Mouse (Mus musculus) hindbrain, embryonic 15.5 days (tissue): ENCODE measurements around the gene Ash1l. TPM values are rescaled to one million over a fixed set of nuclear protein-coding genes. Genes with fewer than 3 reads are reported as not detected.

Experiments
- ATAC-seq: fragments of 200-750 bp; cut with Nextera tagmentation; 2 replicates; pipeline ENCODE4 v1.8.0; 2017; ENCODE audit warnings: low read depth, moderate number of reproducible peaks, moderate TSS enrichment; ENCODE audit not compliant: low FRiP score
- H3K27ac ChIP-seq: fragments of 300-500 bp; sonication (generic); replicated peaks from 2 replicates; pipeline ENCODE4 v1.5.1; 2015; ENCODE audit warnings: mild to moderate bottlenecking, inconsistent platforms
- H3K27me3 ChIP-seq: fragments of 300-500 bp; sonication (generic); 2 replicates; pipeline ENCODE4 v1.6.1; 2015; ENCODE audit warnings: control low read depth, inconsistent platforms
- H3K36me3 ChIP-seq: fragments of 300-500 bp; sonication (generic); 2 replicates; pipeline ENCODE4 v1.6.1; 2015; ENCODE audit warnings: control low read depth, inconsistent platforms
- H3K4me1 ChIP-seq: fragments of 300-500 bp; sonication (generic); replicated peaks from 2 replicates; pipeline ENCODE4 v1.6.1; 2015; ENCODE audit warnings: control low read depth, inconsistent platforms
- H3K4me2 ChIP-seq: fragments of 300-500 bp; sonication (generic); 2 replicates; pipeline ENCODE4 v1.6.1; 2015; ENCODE audit warnings: moderate library complexity, mild to moderate bottlenecking, inconsistent platforms
- H3K4me3 ChIP-seq: fragments of 300-500 bp; sonication (generic); 2 replicates; pipeline ENCODE4 v1.5.1; 2015; ENCODE audit warnings: mild to moderate bottlenecking, inconsistent platforms
- H3K9ac ChIP-seq: fragments of 300-500 bp; sonication (generic); 2 replicates; pipeline ENCODE4 v1.6.1; 2015; ENCODE audit warnings: inconsistent platforms
- H3K9me3 ChIP-seq: fragments of 300-500 bp; sonication (generic); 2 replicates; pipeline ENCODE4 v1.6.1; 2016; ENCODE audit warnings: control low read depth, inconsistent platforms
- WGBS: fragments of 180-500 bp; shearing (Covaris S2); methylation state at CpG from one replicate; pipeline ENCODE4 v1.1.7; 2015; 5-methylcytosine and 5-hydroxymethylcytosine counted together
- polyA plus RNA-seq: library from polyadenylated mRNA; unstranded; fragments of >200 nt; fragmentation: Nextera tagmentation; extraction: Ambion mirVana; gene quantifications from 2 replicates; pipeline ENCODE4 v1.2.1, GENCODE M21; 2015

Gene Ash1l
- polyA plus RNA-seq, 1 experiment from 2014 or later: 17.5 TPM

- peak overlapping the region; percentile 59 for H3K9ac ChIP-seq
- WGBS: 0% methylated on average over 19 of the region's 19 CpGs
- ATAC-seq: peak; percentile 32
- no peaks in the 10 kb centered on the region for H3K27me3 ChIP-seq
- peaks cover 15% of the 10 kb centered on the region for H3K36me3 ChIP-seq
- H3K4me1 ChIP-seq: peaks cover 39% of the 10 kb centered on the region
- H3K4me3 ChIP-seq: peak overlapping the region; percentile 56
- peak overlapping the region; percentile 77 for H3K27ac ChIP-seq
- no peaks in the 10 kb centered on the region for H3K9me3 ChIP-seq
- H3K4me2 ChIP-seq: peak overlapping the region; percentile 91
Measured at GRCm38 (mm10) chr3:89101459-89101811, 151.0 kb downstream of the Ash1l start.

- Histone ChIP-seq H3K4me1 (peaks cover 39% of the 10 kb centered on the region), H3K27me3 (no peaks in the 10 kb centered on the region), H3K9me3 (no peaks in the 10 kb centered on the region), H3K9ac (peak within 1 kb of the TSS; percentile 59), H3K4me2 (peak within 1 kb of the TSS; percentile 91), H3K36me3 (peaks cover 12% of the 10 kb centered on the region), H3K27ac (peak within 1 kb of the TSS; percentile 86), H3K4me3 (peak within 1 kb of the TSS; percentile 56)
- peak; percentile 99 for ATAC-seq
- whole genome bisulfite sequencing: under 1% methylated on average over 26 of the region's 26 CpGs
Measured at GRCm38 (mm10) chr3:89101812-89102494, 151.5 kb downstream of the Ash1l start, which contains the start of gene Fdps. Gene Fdps (minus strand): TSS chr3:89101959.

- 68% methylated on average over 12 of the region's 12 CpGs for WGBS
- Histone ChIP-seq H3K4me2 (peak overlapping the region; percentile 57), H3K36me3 (peaks cover 6% of the 10 kb centered on the region; the same call in 1 of the 2 replicates), H3K27ac (peak overlapping the region; percentile 86), H3K9me3 (no peaks in the 10 kb centered on the region), H3K9ac (no peak overlapping the region), H3K27me3 (no peaks in the 10 kb centered on the region), H3K4me3 (peak overlapping the region; percentile 56), H3K4me1 (peaks cover 39% of the 10 kb centered on the region)
- no peak for ATAC-seq
Measured at GRCm38 (mm10) chr3:89102495-89103290, 152.3 kb downstream of the Ash1l start.

- H3K9me3 ChIP-seq: no peaks in the 10 kb centered on the region
- WGBS: 75% methylated on average over 4 of the region's 4 CpGs
Measured at GRCm38 (mm10) chr3:89103291-89103595, 152.8 kb downstream of the Ash1l start.

GRCm38 (mm10) chr3:89106881-89107280, 156.5 kb downstream of the Ash1l start:
- no peak for ATAC-seq
- H3K27ac ChIP-seq: no peak overlapping the region
- no peak overlapping the region for H3K9ac ChIP-seq
- no peak overlapping the region for H3K4me3 ChIP-seq
- no peaks in the 10 kb centered on the region for H3K36me3 ChIP-seq
- no peaks in the 10 kb centered on the region for H3K27me3 ChIP-seq
- peaks cover 8% of the 10 kb centered on the region for H3K4me1 ChIP-seq
- no peaks in the 10 kb centered on the region for H3K9me3 ChIP-seq
- no peak overlapping the region for H3K4me2 ChIP-seq

More at GRCm38 (mm10) chr3:89103291-89103595, 152.8 kb downstream of the Ash1l start:
- Histone ChIP-seq H3K4me2 (no peak overlapping the region), H3K4me3 (no peak overlapping the region), H3K27me3 (no peaks in the 10 kb centered on the region), H3K36me3 (peaks cover 2% of the 10 kb centered on the region; the same call in 1 of the 2 replicates), H3K27ac (0 out of 2 replicates have a peak overlapping the region, but pooled peaks have one; percentile 86), H3K4me1 (peaks cover 36% of the 10 kb centered on the region), H3K9ac (no peak overlapping the region)
- no peak for ATAC-seq

GRCm38 (mm10) chr3:89107545-89107944, 157.1 kb downstream of the Ash1l start:
- H3K36me3 ChIP-seq: no peaks in the 10 kb centered on the region
- H3K9me3 ChIP-seq: no peaks in the 10 kb centered on the region
- WGBS: 78% methylated on average over 3 of the region's 3 CpGs
- ATAC-seq: no peak
- no peaks in the 10 kb centered on the region for H3K27me3 ChIP-seq
- H3K4me1 ChIP-seq: peaks cover 4% of the 10 kb centered on the region
- no peak overlapping the region for H3K4me3 ChIP-seq
- no peak overlapping the region for H3K9ac ChIP-seq
- H3K27ac ChIP-seq: no peak overlapping the region
- H3K4me2 ChIP-seq: no peak overlapping the region

- no peak overlapping the region for H3K9ac ChIP-seq
- no peak overlapping the region for H3K4me3 ChIP-seq
- no peak for ATAC-seq
- no peak overlapping the region for H3K27ac ChIP-seq
- H3K9me3 ChIP-seq: no peaks in the 10 kb centered on the region
- 75% methylated on average over 1 of the region's 1 CpGs for WGBS
- H3K36me3 ChIP-seq: no peaks in the 10 kb centered on the region
- no peaks in the 10 kb centered on the region for H3K27me3 ChIP-seq
- H3K4me2 ChIP-seq: no peak overlapping the region
- H3K4me1 ChIP-seq: no peaks in the 10 kb centered on the region
Measured at GRCm38 (mm10) chr3:89108146-89108545, 157.7 kb downstream of the Ash1l start.

- no peak overlapping the region for H3K27ac ChIP-seq
- no peak for ATAC-seq
- no peaks in the 10 kb centered on the region for H3K36me3 ChIP-seq
- H3K4me2 ChIP-seq: no peak overlapping the region
- no peaks in the 10 kb centered on the region for H3K9me3 ChIP-seq
- no peaks in the 10 kb centered on the region for H3K4me1 ChIP-seq
- H3K27me3 ChIP-seq: no peaks in the 10 kb centered on the region
- no peak overlapping the region for H3K9ac ChIP-seq
- no peak overlapping the region for H3K4me3 ChIP-seq
- 85% methylated on average over 4 of the region's 4 CpGs for WGBS
Measured at GRCm38 (mm10) chr3:89113058-89113457, 162.6 kb downstream of the Ash1l start.

- no peaks in the 10 kb centered on the region for H3K27me3 ChIP-seq
- no peak overlapping the region for H3K4me2 ChIP-seq
- H3K9me3 ChIP-seq: no peaks in the 10 kb centered on the region
- ATAC-seq: no peak
- H3K4me3 ChIP-seq: no peak overlapping the region
- H3K9ac ChIP-seq: no peak overlapping the region
- WGBS: 14% methylated on average over 2 of the region's 2 CpGs
- no peaks in the 10 kb centered on the region for H3K36me3 ChIP-seq
- no peaks in the 10 kb centered on the region for H3K4me1 ChIP-seq
- H3K27ac ChIP-seq: no peak overlapping the region
Measured at GRCm38 (mm10) chr3:89115522-89115921, 165.1 kb downstream of the Ash1l start.

GRCm38 (mm10) chr3:89123313-89123712, 172.9 kb downstream of the Ash1l start:
- no peak overlapping the region for H3K27ac ChIP-seq
- H3K4me2 ChIP-seq: no peak overlapping the region
- H3K36me3 ChIP-seq: no peaks in the 10 kb centered on the region
- H3K9ac ChIP-seq: no peak overlapping the region
- H3K9me3 ChIP-seq: no peaks in the 10 kb centered on the region
- H3K27me3 ChIP-seq: no peaks in the 10 kb centered on the region
- no peaks in the 10 kb centered on the region for H3K4me1 ChIP-seq
- WGBS: 90% methylated on average over 2 of the region's 2 CpGs
- ATAC-seq: no peak
- H3K4me3 ChIP-seq: no peak overlapping the region

GRCm38 (mm10) chr3:89124241-89124640, 173.8 kb downstream of the Ash1l start:
- Histone ChIP-seq H3K36me3 (no peaks in the 10 kb centered on the region), H3K4me3 (no peak overlapping the region), H3K4me2 (no peak overlapping the region), H3K9me3 (no peaks in the 10 kb centered on the region), H3K27me3 (no peaks in the 10 kb centered on the region), H3K9ac (no peak overlapping the region), H3K4me1 (no peaks in the 10 kb centered on the region), H3K27ac (no peak overlapping the region)
- no peak for ATAC-seq
- 76% methylated on average over 3 of the region's 3 CpGs for WGBS

- H3K27me3 ChIP-seq: no peaks in the 10 kb centered on the region
- no peak overlapping the region for H3K4me2 ChIP-seq
- WGBS: 91% methylated on average over 3 of the region's 3 CpGs
Measured at GRCm38 (mm10) chr3:89125981-89126380, 175.6 kb downstream of the Ash1l start.

More at GRCm38 (mm10) chr3:89125981-89126380, 175.6 kb downstream of the Ash1l start:
- Histone ChIP-seq H3K9me3 (no peaks in the 10 kb centered on the region), H3K36me3 (no peaks in the 10 kb centered on the region), H3K27ac (no peak overlapping the region), H3K9ac (no peak overlapping the region), H3K4me1 (no peaks in the 10 kb centered on the region), H3K4me3 (no peak overlapping the region)
- no peak for ATAC-seq
